Mouse (Mus musculus) heart, embryonic 10.5 days (tissue): ENCODE measurements around the gene Cd200. TPM values are rescaled to one million over a fixed set of nuclear protein-coding genes. Genes with fewer than 3 reads are reported as not detected.

Experiments
- DNase-seq: peaks from one replicate; pipeline ENCODE4 v3.0.0-alpha.2; 2017; ENCODE audit warnings: low spot score
- H3K27ac ChIP-seq: fragments of 300-500 bp; sonication (generic); 2 replicates; pipeline ENCODE4 v1.5.1; 2016; ENCODE audit warnings: mild to moderate bottlenecking
- H3K27me3 ChIP-seq: fragments of 300-500 bp; sonication (generic); 2 replicates; pipeline ENCODE4 v1.6.1; 2016; ENCODE audit warnings: mild to moderate bottlenecking; ENCODE audit not compliant: poor library complexity, insufficient read depth, severe bottlenecking
- H3K36me3 ChIP-seq: fragments of 300-500 bp; sonication (generic); 2 replicates; pipeline ENCODE4 v1.6.1; 2016; ENCODE audit warnings: mild to moderate bottlenecking, moderate library complexity
- H3K4me1 ChIP-seq: fragments of 300-500 bp; sonication (generic); 2 replicates; pipeline ENCODE4 v1.6.1; 2016; ENCODE audit warnings: mild to moderate bottlenecking
- H3K4me3 ChIP-seq: fragments of 300-500 bp; sonication (generic); 2 replicates; pipeline ENCODE4 v1.5.1; 2016; ENCODE audit warnings: mild to moderate bottlenecking, moderate library complexity
- H3K9me3 ChIP-seq: fragments of 300-500 bp; sonication (generic); 2 replicates; pipeline ENCODE4 v1.6.1; 2016; ENCODE audit warnings: mild to moderate bottlenecking, moderate library complexity
- WGBS: fragments of 180-500 bp; shearing (Covaris S2); methylation state at CpG from one replicate; pipeline ENCODE4 v1.1.7; 2016; 5-methylcytosine and 5-hydroxymethylcytosine counted together
- polyA plus RNA-seq: library from polyadenylated mRNA; unstranded; fragments of >200 nt; fragmentation: Nextera tagmentation; extraction: Ambion mirVana; gene quantifications from 2 replicates; pipeline ENCODE4 v1.2.1, GENCODE M21; 2016

The Cd200 gene
- polyA plus RNA-seq, 1 experiment from 2014 or later = 4.2 TPM

DNA sequence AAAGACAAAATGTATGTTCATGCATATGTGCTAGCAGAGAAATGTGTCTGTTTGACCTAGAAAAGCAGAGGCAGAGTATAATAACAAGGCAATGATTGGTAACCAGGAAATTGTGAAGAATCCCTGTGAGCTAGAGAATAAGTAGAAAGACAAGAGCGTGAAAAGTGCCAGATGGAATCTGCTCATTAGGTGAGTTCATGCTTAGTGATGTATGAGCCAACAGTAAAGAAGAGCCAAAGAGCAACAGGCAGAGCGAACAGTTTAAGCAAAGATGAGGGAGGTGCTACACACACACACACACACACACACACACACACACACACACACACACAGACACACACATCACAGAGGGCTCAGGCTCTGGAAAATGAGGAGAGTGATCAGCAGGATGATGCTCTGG is 11.4 kb downstream of the Cd200 start:
- no peaks in the 10 kb centered on the region for H3K36me3 ChIP-seq
- DNase-seq = no peak
- no peaks in the 10 kb centered on the region for H3K9me3 ChIP-seq
- H3K27ac ChIP-seq = no peak overlapping the region
- 86% methylated on average over 2 of the region's 2 CpGs for WGBS
- H3K27me3 ChIP-seq = no peaks in the 10 kb centered on the region
- peaks cover 4% of the 10 kb centered on the region; the same call in 1 of the 2 replicates for H3K4me1 ChIP-seq
- H3K4me3 ChIP-seq = no peak overlapping the region

DNA sequence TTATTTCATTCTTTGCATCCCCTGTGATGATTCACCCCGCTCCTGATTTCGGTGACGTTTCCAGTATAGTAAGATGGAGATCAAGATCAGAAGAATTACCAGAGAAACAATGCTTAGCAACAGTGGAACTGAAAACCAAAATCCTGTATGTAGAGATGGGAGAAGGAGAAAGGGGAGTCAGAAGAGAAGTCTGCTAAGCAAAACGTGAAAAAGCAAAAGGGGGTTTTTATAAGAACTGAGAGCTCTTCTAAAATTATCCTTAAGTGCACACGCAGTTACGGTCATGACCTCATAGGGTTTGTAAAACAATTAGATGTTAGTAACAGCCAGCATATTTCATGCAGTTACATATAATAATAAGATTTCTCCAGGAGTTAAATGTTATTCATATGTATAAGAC is 16.6 kb downstream of the Cd200 start:
- Histone ChIP-seq H3K9me3 (no peaks in the 10 kb centered on the region), H3K4me3 (no peak overlapping the region), H3K27me3 (no peaks in the 10 kb centered on the region), H3K27ac (no peak overlapping the region), H3K4me1 (no peaks in the 10 kb centered on the region), H3K36me3 (no peaks in the 10 kb centered on the region)
- 84% methylated on average over 6 of the region's 6 CpGs for WGBS
- no peak for DNase-seq

DNA sequence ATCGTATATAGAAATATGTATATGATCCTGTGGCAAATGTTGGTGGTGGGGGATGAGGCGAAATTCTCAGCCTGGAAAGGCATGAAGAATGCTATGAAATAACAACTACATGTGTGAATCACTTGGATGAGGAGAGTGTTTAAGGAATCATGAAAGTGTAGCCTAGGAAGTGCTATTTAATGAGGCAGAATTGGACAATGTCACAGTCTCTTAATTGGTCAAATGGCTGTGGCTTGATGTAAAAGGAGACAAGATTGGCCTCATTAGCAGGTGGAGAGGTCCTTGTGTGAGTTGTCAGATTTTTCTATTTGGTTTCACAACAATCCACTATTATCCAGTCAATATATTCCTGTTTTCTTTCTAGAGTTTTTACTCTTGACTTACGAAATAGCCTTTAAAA is 17.2 kb downstream of the Cd200 start:
- no peaks in the 10 kb centered on the region for H3K4me1 ChIP-seq
- 86% methylated on average over 3 of the region's 3 CpGs for WGBS
- H3K36me3 ChIP-seq = no peaks in the 10 kb centered on the region
- no peak overlapping the region for H3K4me3 ChIP-seq
- no peak overlapping the region for H3K27ac ChIP-seq
- DNase-seq = no peak
- no peaks in the 10 kb centered on the region for H3K9me3 ChIP-seq
- no peaks in the 10 kb centered on the region for H3K27me3 ChIP-seq

DNA sequence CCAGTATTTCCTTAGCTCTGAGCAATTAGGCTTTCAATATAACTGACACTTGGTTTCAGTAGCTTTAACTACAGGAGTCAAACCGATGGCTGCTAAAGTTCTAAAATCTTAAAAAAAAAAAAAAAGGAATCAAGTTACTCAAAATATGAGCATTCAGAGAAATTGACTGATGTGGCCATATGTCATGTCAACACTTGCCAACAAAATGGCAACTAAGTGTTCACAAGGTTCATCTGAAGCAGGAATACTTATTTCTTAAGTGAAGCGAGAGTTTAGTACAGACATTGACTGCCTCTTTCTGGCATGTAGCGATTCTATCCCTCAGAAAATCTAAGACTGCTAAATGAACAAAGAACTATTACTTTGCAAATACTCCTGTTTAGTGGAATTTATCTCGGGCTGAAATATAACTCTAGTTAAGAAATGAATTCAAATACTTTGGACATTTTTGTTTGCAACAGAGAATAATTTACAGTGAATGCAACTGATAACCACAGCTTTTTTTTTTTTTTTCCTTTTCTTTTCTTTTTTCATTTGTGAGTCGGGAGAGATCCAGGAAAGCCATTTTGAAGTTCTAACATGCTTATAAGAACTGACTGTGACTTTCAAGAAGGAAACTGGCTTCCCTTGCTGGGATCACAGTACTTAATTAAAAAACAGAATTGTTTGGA is 18.4 kb downstream of the Cd200 start:
- no peaks in the 10 kb centered on the region for H3K27me3 ChIP-seq
- H3K27ac ChIP-seq = no peak overlapping the region
- no peaks in the 10 kb centered on the region for H3K36me3 ChIP-seq
- no peaks in the 10 kb centered on the region for H3K9me3 ChIP-seq
- 83% methylated on average over 5 of the region's 5 CpGs for WGBS
- DNase-seq = no peak
- no peaks in the 10 kb centered on the region for H3K4me1 ChIP-seq
- no peak overlapping the region for H3K4me3 ChIP-seq

DNA sequence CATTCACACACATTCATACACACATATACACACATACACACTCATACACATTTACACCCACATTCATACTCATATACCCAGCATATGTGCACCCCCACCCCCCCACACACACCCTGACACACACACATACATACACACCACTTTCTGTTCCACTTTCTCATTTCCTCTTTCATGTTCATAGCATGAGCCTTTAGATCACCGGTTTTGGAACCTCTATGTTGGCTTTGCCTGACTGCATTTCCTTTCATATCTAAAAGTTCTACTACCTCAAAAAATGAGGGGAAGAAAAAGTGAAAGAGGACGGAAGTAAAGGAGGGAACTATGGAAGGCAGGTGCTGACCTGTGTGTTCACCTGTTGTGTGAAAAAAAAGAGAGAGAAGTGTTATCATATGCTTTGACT is 19.0 kb downstream of the Cd200 start:
- Histone ChIP-seq H3K27me3 (no peaks in the 10 kb centered on the region), H3K27ac (no peak overlapping the region), H3K4me1 (no peaks in the 10 kb centered on the region), H3K4me3 (no peak overlapping the region), H3K36me3 (no peaks in the 10 kb centered on the region), H3K9me3 (no peaks in the 10 kb centered on the region)
- WGBS = 86% methylated on average over 2 of the region's 2 CpGs
- DNase-seq = no peak

GRCm38 (mm10) chr16:45389041-45389440 is 19.8 kb downstream of the Cd200 start:
- WGBS = 84% methylated on average over 2 of the region's 2 CpGs
- no peaks in the 10 kb centered on the region for H3K4me1 ChIP-seq
- H3K27me3 ChIP-seq = no peaks in the 10 kb centered on the region
- DNase-seq = no peak
- no peaks in the 10 kb centered on the region for H3K9me3 ChIP-seq
- H3K4me3 ChIP-seq = no peak overlapping the region
- no peak overlapping the region for H3K27ac ChIP-seq
- H3K36me3 ChIP-seq = no peaks in the 10 kb centered on the region

GRCm38 (mm10) chr16:45381811-45382210 is 27.0 kb downstream of the Cd200 start:
- H3K27ac ChIP-seq = no peak overlapping the region
- no peak for DNase-seq
- 79% methylated on average over 3 of the region's 3 CpGs for WGBS
- no peaks in the 10 kb centered on the region for H3K27me3 ChIP-seq
- H3K4me3 ChIP-seq = no peak overlapping the region
- H3K36me3 ChIP-seq = no peaks in the 10 kb centered on the region
- H3K4me1 ChIP-seq = no peaks in the 10 kb centered on the region
- no peaks in the 10 kb centered on the region for H3K9me3 ChIP-seq

DNA sequence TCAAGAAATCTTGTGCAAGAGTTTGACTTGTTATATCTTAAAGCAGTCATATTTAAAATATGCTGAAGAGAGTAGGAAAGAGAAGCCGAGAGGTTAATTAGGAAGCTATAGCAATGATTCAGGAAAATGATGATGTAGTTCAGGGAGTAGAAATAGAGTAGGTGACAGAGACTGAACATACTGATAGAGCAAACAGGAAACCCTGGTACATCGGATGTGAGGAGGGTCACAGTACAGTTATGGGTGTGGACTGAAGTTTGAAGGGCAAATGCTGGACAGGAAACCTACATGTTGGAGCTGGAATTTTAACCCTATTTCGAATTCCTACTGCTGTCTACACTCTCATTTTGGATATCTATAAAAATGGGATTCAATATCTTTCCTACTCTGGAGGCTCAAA is 29.9 kb downstream of the Cd200 start:
- DNase-seq = no peak
- no peaks in the 10 kb centered on the region for H3K27me3 ChIP-seq
- no peaks in the 10 kb centered on the region for H3K9me3 ChIP-seq
- WGBS = 72% methylated on average over 3 of the region's 3 CpGs
- no peak overlapping the region for H3K4me3 ChIP-seq
- no peaks in the 10 kb centered on the region for H3K36me3 ChIP-seq
- H3K27ac ChIP-seq = no peak overlapping the region
- no peaks in the 10 kb centered on the region for H3K4me1 ChIP-seq

DNA sequence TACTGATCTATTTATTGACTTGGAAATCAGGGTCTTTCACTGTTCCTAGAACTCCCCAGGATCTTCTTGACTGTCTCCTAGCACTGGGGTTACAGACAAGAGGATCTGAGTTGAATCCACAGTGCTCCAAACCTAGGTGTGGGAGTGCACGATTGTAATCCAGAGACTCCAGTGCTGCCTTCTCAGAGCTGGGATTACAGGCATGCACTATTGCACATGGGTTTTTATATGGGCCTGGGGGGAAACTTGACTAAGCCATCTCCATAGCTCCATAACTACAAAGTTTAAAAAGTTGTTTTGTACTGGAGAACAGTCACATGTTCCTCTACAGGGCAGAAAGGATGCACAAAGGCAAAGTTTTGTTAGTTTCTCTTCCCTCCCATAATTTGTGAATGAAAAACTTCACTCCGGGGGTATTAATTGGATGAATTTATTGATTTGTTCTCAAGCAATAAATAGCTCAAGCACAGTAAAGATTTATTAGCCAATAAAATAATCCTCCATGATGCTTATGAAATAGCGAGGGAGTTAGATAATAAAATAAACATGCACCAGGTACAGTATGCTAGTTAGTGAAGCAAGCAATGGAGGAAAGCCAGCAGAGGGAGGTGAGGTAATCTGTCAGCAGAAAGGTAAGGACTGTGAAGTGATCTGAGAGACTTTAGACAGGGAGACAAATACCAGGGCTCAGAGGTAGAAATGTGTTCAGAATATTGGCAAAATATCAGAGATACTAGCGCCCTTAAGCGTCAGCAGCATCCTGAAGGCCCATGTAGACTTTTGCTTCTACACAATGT is 30.5 kb downstream of the Cd200 start:
- Histone ChIP-seq H3K36me3 (no peaks in the 10 kb centered on the region), H3K9me3 (no peaks in the 10 kb centered on the region), H3K27me3 (no peaks in the 10 kb centered on the region), H3K27ac (no peak overlapping the region), H3K4me1 (no peaks in the 10 kb centered on the region), H3K4me3 (no peak overlapping the region)
- no peak for DNase-seq
- 80% methylated on average over 5 of the region's 5 CpGs for WGBS

DNA sequence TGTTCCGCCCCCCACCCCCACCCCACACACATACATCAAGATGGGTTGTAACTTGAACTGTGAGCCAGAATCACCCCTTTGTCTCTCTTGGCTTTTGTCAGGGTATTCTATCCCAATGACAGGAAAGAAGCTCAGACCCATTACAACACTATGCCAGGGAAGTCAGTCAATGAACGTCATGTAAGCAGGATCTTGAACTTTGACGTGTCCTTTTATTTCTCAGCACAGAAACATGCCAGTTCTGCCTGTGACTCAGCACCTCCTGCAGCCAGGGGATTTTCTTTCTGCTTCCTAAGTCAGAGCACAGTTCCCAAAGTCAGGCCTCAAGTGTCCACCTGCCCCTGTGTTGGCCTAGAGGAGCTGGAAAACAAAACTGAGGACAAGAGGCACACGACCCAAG is 31.5 kb downstream of the Cd200 start:
- Histone ChIP-seq H3K9me3 (no peaks in the 10 kb centered on the region), H3K27me3 (no peaks in the 10 kb centered on the region), H3K4me3 (no peak overlapping the region), H3K27ac (no peak overlapping the region), H3K4me1 (no peaks in the 10 kb centered on the region), H3K36me3 (no peaks in the 10 kb centered on the region)
- 85% methylated on average over 4 of the region's 4 CpGs for WGBS
- no peak for DNase-seq

DNA sequence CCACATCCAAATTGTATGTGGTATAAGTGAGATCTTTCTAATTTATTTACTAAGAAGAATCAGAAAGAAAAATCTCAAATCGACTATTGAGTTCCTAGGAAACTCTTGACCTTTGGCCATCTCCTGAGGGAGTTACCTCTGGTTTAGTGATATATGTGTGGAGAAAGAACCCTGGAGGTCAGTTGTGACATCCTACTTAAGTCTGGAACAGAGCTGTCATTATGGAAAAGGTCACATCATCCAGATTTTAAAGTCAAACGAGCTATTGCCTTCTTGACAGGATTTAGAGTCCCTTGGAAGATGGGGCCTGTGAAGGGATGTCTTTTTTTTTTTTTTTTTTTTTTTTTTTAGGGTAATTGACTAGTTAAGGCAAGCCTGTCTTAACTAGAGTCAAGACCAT is 32.0 kb downstream of the Cd200 start:
- Histone ChIP-seq H3K27me3 (no peaks in the 10 kb centered on the region), H3K4me1 (no peaks in the 10 kb centered on the region), H3K4me3 (no peak overlapping the region), H3K9me3 (no peaks in the 10 kb centered on the region), H3K36me3 (no peaks in the 10 kb centered on the region), H3K27ac (no peak overlapping the region)
- 60% methylated on average over 2 of the region's 2 CpGs for WGBS
- no peak for DNase-seq

- 70% methylated on average over 4 of the region's 4 CpGs for WGBS
- Histone ChIP-seq H3K36me3 (no peaks in the 10 kb centered on the region), H3K27me3 (no peaks in the 10 kb centered on the region), H3K9me3 (no peaks in the 10 kb centered on the region), H3K4me1 (no peaks in the 10 kb centered on the region), H3K4me3 (no peak overlapping the region), H3K27ac (no peak overlapping the region)
- no peak for DNase-seq
These were observed 32.6 kb downstream of the Cd200 start for GRCm38 (mm10) chr16:45376294-45376693.

GRCm38 (mm10) chr16:45375506-45376225 is 33.2 kb downstream of the Cd200 start:
- H3K27ac ChIP-seq = no peak overlapping the region
- WGBS = 67% methylated on average over 2 of the region's 2 CpGs

More at GRCm38 (mm10) chr16:45375506-45376225, 33.2 kb downstream of the Cd200 start:
- Histone ChIP-seq H3K27me3 (no peaks in the 10 kb centered on the region), H3K4me3 (no peak overlapping the region), H3K4me1 (no peaks in the 10 kb centered on the region), H3K36me3 (no peaks in the 10 kb centered on the region), H3K9me3 (no peaks in the 10 kb centered on the region)
- DNase-seq = no peak
